Mouse (Mus musculus) ES-E14 (cell line): ENCODE results near the gene Dmxl2.

Source experiments
- HCFC1 ChIP-seq: IDR thresholded peaks from 2 replicates; pipeline ENCODE4 v1.6.1; 2012; ENCODE audit warnings: low read length, inconsistent platforms, borderline replicate concordance; ENCODE audit not compliant: insufficient read depth
- ZNF384 ChIP-seq: IDR thresholded peaks from 2 replicates; pipeline ENCODE4 v1.6.1; 2012; ENCODE audit warnings: low read depth, low read length, inconsistent platforms

DNA sequence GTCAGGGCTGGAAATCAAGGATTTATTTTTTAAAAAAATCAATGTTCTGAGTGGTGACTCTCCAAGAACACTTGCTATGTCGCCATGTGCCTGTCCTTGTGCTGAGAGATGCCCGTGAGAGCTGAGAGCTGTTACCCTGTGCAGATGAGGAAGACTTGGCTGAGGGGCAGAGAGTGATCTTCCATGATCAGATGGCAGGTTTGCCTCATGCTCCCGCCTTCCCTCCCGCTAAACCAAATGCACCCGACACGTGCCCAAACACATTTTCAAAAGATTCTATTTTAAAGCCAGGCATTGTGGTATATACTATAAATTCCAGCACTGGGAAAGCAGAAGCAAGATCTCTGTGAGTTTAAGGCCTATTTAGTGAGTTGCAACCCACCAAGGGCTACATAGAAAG is 29.4 kb upstream of the Dmxl2 start:
- TF ChIP-seq HCFC1 (no peak), ZNF384 (no peak)
